Mouse (Mus musculus): ENCODE results near the gene Magi2. TPM values are rescaled to one million over a fixed set of nuclear protein-coding genes. Genes with fewer than 3 reads are reported as not detected.

Gene Magi2
- polyA plus RNA-seq, 1 experiment from 2014 or later = 0.78 TPM

DNA sequence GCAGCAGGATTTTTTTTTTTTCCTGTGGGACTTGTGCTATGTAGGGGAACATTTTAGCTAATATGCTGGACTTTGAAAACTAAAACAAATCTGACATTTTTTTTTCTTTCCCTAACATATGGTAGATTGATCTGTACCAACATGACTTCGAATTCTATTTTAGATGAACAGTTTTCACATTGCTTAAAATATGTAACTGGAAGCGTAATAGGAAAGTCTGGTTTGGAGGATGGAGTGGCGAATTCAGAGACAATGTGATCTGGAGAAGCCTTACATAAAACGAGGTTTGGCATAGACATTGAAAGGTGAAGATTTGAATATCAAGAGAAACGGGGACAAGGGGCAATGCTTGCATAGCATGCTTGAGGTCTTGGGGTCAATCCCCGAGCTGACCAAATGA lies 519.1 kb downstream of the Magi2 start:
- no peak for DNase-seq (ENCODE audit: low spot score)

DNA sequence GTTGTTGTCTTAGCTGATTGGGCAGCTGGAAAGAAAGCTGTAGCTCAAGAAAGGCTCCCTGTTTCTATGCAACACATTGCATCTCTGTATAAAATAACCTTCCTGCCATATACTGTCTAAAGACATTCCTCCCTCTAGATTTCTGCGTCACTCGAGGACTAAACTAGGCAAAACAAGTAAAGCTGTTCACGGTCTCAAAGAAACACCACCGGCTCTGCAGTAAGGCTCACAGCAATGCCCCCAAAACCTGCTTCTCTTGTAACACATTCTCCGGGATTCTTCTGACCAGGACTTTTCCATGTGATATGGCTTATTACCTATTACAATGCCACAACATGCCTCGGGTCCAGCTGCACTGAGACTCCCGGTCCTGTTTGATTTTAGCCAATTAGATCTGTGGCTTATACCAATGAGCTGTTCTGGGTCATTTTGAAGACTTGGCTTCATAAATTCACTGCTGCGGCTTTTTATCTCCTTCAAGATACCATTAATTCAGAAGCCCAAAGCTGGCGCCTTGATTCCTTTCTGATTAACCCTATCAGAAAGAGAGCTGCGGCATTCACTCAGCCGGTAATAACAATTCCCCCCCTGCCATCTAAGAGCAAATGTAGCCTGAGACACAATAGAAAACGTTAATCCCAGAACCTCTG lies 520.2 kb downstream of the Magi2 start:
- no peak for DNase-seq (ENCODE audit: low spot score)

DNA sequence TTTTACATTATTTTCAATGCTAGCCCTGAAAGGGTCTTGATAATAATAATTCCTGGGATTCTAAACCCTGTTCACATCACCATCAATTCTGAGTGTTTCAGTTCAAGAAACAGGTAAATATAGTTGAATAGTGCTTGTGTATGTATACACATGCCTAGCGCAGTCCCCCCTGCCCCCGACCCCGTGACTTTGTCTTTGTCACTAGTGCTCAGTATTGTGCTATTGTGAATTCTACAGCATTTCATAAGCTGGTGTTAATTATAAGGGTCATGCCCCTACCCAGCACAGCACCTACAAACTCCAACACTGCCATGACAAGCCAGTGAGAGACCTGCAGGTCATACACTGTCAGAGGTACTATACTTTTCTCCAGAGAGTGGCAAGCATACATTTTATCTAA lies 520.8 kb downstream of the Magi2 start:
- no peak for DNase-seq (ENCODE audit: low spot score)

DNA sequence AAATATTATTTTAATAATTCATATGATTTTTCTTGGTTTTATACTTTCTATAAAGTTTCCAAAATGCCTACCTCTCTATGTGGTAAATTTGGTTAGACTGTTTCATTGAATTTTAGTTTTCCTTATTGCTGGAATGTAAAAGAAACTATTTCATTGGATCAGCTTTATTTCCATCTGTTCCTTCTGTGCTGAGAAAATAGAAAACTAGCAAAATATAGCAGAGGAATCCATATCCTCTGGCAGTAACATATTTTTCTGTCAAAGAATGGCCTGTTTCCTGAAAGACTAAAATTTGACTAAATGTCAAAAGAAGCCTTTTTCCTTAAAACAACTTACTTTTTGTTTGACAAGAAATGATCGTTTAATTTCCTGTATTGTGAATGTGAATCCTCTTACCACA lies 552.4 kb downstream of the Magi2 start:
- DNase-seq (ENCODE audit: low spot score) = no peak

DNA sequence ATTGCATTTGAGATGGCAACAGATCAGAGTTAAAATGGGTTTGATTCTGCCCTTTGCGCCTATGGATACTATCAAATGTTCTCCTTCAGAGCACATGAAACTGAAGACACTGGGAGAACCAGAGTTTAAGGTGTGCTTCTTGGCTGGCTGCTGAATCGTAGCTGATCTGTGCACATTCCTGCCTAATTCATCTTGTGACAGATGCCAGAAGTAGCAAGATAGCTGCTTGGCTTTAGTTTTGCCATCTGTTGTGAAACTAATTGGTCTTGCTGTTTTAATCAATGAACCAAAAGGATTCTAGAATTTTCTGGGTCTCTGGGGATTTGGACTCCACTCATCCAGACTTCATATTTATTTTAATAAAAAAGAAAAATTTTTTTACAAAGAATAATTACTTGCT lies 553.2 kb downstream of the Magi2 start:
- no peak for DNase-seq (ENCODE audit: low spot score)

DNA sequence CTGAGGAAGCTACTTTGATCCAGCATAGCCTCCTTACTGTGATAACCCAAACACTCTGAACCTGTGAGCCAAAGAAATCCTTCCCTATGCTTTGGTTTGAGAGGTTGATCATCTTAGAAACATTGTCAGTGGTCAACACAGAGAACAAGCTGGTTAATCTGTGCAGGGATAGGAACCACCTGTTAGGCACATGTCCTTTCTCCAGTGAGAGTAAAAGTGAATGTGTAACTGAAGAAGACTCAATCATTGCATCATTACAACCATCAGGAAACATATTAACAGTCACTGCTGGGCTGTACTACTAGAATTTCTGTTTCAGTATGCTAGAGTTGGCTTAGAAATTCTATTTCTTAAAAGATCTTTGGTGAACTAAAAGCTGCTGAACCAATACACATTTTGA lies 558.5 kb downstream of the Magi2 start:
- DNase-seq (ENCODE audit: low spot score) = no peak

DNA sequence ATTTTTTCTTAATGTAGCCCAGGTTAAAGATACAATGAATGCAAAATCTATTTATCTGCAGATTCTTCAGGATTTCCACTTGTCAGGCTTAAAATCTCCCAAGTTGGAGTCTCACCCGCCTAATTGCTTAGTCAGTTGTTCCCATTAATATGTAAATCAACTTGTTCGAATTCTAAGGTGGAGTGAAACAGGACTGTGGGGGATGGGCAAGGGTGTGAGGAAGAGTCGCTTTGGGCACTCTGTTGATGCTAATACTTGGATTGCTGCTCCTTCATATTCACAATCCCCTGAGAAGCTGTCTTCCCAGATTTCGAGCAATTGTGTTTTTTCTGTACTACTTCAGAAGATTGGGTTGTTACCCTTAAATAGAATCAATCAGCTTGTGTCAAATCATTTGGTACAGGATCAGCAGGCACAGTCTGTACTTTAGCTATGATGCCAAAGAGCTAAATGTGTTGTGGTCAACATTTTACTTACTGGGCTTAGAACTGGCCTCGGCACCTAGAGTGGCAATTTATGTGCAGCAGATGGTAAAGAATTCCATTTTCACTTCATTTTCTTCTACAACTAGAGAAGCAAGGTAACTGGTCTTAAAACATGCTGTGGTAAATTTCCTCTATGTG lies 560.8 kb downstream of the Magi2 start:
- no peak for DNase-seq (ENCODE audit: low spot score)

DNA sequence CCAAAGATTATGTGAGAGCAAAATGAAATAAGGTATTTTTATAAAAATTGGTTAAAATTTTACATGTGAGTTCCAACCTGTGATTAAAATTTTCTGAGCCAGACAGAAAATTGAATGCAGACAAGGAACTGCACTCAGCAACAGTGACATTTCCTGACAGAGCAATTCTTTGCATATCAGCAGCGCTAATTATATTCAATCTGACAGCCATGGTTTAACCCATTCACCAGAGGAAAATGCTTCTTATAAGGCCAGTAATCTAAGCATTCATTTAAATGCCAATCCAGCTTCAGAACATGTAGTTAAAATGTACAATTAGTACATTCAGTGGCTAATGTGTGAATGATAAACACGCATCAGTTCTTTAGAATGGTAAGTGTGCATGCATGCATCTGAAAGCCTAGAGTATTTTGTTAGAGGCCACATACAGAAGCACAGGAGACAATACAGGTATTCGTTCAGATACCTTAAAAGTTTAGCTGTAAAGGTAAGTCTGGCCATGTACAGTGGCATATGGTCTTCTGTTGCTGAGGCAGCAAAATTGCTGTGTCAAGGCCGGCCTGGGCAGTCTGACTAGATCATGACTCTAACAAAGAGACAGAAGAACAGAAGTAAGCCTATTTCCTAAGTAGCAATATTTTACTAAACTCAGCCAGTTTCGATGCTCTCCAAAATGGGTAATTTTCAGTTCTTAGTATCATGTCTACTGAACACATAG lies 576.4 kb downstream of the Magi2 start:
- DNase-seq (ENCODE audit: low spot score) = no peak

DNA sequence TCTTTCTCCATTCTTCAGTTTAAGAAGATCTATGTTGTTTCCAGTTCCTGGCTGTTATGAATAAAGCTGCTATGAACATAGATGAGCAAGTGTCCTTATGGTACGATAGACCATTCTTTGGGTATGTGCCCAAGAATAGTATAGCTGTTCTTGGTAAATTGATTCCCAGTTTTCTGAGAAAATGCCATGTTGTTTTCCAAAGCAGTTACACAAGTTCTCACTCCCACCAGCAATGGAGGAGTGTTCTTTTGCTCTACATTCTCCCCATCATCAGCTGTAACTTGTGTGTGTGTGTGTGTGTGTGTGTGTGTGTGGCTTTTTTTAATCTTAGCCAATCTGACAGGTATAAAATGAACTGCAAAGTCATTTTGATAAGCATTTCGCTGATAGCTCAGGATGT lies 595.7 kb downstream of the Magi2 start:
- no peak for DNase-seq (ENCODE audit: low spot score)

DNA sequence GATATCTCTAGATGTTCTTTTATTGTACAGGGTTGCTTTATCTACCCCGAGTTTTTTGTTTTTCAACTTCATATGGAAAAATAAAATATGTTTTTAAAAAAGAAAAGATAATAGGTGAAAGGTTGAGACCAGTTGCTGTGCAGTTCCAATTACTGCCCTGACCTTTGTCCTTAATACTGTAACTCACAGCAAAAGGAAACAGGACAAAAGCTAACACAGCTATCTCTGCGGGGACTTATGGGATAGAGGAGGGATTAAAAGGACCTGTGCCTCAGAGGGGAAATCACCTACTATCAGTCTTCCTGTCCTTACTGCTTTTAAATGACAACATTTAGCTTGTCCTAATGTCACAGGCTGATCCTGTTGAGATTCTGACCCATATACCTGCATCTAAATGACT lies 599.1 kb downstream of the Magi2 start:
- no peak for DNase-seq (ENCODE audit: low spot score)

DNA sequence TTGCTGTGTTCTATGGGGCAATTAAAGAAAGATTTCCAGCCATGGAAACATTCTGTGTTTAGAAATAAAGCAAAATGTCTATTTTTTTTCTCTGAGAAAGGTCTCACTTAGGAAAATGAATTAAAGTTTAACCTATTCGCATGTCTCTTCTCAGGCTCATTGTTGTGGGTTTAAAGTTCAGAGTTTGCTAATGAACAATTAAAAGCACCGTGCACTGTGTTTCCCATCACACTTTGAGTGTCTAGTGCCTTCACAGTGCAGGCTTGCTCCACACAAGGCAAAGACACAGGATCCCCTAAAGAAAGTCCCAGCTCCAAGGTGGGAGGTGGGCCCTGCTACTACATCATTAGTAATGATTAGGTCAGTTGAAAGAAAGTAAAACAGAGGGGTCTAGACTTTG lies 602.5 kb downstream of the Magi2 start:
- no peak for DNase-seq (ENCODE audit: low spot score)

DNA sequence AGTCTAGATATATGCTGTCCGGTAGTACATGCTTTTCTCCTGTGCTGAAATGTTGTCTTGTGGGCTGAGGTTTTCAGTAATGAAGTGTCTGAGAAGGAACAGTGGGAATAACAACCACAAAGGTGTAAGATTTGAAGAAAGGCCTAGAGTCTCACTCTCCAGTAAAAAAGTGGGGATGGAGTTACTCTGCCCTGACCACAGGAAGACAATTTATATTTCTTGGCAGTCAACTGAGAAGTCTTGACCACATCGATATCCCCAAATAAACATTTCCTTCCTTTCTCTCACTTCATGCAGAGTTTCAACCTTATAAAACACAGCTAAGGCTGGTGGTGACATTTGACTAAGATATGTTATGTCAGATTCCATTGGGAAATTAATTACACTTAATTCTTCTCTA lies 636.0 kb downstream of the Magi2 start:
- no peak for DNase-seq (ENCODE audit: low spot score)

DNA sequence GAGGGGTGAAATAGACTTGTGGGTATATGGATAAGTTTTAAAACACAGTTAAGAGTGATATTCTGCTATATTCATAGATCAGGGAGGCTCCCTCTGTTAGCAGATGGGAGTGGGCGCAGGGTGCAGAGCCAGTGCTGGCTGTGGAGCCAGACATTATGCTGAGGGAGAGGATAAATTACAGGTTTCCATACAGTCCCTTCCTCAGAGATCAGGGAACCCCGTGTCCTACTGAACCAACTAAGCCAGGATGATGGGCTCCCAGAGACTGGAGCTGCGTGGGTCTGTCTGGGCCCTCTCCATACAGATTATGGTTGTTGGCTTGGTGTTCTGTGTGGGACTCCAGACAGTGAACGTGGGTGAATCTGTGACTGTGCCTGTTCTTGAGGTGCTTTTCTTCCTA lies 643.6 kb downstream of the Magi2 start:
- DNase-seq (ENCODE audit: low spot score) = no peak

DNA sequence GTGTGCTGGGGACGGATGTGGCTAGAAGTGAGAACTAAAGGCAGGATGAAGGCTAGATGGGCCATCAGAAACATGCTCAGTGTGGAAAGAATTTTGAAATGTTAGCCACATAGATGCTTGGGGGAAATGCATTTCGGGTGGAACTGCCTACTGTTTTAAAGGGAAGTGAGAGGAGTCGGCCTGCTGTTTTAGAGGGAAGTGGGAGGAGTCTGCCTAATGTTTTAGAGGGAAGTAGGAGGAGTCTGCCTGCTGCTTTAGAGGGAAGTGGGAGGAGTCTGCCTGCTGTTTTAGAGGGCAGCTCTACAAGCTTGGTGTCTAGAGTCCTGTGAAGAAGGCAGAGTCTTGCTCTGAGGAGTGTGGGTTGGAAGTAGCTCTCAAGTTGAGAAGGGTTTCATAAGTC lies 664.9 kb downstream of the Magi2 start:
- DNase-seq (ENCODE audit: low spot score) = no peak

DNA sequence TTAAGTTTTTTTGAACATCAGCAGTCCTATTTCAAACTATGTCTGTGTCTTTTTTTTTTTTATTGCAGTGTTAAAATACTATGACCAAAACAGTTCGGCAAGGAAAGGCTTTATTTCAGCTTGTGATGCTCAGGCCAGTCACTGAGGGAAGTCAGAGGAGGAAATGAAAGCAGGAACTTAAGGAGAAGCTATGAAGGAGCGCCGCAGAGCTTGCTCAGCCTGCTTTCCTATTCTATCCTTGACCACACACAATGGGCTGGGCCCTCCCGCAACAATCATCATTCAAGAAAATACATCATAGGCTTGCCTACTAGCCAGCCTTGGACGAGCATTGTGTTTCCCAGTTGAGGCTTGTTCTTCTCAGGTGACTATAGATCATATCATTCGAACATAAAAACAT lies 669.1 kb downstream of the Magi2 start:
- DNase-seq (ENCODE audit: low spot score) = no peak

DNA sequence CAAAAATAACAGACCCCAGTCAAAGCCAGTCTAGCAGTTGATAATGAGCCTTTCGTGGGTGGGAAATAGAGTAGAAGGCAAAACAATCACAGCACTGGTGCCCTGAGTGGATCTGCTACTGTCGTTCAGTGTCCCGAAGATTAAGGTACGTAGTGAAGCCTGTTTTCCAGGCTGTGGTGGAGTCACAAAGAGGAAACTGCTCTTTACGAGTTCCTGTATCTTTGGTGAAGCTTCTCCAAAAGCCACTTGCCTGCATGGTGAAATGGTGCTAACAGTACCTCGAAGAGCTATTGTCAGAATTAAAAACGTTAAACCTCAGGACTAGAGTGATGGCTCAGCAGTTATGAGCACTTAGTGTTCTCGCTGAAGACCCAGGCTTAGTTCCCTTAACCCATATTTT lies 674.8 kb downstream of the Magi2 start:
- no peak for DNase-seq (ENCODE audit: low spot score)

DNA sequence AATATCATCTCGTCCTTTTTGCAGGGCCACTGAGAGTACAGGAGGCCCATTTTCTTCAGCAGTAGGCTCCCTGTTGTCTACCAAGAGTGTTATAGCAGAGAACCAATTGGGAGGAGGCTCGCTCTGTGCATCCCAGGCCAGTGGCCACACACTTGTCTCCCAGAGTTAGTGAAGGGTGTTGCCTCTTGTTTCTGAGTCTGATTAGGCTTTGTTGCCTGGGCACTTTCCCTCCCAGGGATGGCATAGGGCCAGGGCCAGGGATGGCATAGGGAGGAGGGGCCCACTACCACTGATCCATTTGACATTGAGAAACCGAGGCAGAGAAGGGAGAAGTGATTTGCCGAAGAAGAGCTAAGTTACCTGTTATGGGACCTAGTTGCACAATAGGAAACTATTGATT lies 679.8 kb downstream of the Magi2 start:
- no peak for DNase-seq (ENCODE audit: low spot score)

DNA sequence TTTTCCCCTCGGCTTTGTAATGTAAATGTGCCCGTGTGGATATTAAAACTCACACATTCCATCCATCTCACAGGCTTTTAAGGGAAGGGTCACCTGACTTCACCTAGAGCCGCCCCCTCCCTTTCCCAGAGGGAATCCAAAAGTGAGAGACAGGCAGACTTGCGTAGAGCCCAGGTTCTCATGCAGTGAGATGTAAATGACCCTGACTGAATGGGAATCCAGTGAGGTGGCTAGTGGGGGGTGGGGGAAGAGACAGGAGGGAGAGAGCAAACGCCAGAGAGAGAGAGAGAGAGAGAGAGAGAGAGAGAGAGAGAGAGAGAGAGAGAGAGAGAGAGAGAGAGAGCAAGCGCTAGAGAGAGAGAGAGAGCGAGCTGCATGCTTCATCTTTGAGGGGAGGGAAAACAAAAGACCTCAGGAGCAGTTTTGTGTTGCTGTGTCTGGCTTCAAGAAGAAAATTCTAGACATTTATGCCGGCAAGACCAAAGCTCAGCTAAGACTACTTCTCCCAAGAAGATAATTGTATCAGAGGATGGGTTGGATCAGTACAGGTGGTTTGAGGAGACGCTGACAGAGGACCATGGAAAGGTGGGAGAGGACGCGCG lies 680.6 kb downstream of the Magi2 start:
- DNase-seq (ENCODE audit: low spot score) = no peak

DNA sequence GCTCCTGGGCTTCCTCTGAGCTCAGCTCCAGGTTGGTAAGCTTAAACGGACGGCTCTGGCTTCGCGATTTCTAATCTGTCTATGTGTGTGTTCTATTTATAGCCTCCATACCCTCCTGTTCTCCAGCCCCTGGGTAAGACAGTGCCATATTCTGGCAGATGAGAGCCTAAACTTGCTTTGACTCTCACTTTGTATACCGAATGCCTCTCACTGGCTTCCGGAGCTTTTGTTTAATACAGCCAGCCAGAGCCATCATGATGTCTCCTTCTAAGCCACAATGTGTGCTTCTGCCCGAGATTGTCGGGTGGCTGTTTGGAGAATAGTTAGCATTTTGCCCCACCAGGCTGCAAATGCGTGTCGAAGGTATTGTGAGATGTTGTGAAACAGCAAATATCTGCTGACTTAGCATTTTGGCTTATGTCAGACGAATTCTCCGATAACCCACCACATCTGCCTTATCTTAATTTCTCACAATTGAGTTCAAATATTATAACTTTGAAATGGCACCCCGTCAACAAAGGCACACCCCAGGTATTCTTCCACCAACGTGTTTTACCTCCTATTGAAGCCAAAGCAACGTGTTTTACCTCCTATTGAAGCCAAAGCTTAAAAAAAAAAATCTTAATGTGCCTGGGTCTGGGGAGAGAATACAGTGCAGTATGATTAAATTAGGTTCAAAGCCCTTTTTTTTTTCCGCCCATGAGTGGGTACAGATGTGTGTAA lies 681.3 kb downstream of the Magi2 start:
- DNase-seq (ENCODE audit: low spot score) = no peak

DNA sequence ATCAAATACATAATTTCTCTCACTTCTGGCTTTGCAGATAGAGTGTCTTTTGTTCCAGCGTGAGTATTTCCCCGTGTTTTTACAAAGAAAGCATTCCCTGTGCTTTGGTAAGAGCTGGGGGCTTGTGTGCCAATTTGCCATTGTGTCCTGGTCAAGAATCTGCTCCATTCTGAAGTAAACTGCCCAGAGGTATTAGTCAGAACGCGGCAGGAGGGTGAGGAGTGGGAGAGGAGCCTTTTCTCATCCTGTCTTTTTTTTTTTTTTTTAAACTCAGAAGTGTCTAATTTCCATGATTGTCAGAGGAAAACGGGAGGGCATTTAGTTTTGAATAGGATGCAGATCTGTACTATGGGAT lies 681.8 kb downstream of the Magi2 start:
- no peak for DNase-seq (ENCODE audit: low spot score)

DNA sequence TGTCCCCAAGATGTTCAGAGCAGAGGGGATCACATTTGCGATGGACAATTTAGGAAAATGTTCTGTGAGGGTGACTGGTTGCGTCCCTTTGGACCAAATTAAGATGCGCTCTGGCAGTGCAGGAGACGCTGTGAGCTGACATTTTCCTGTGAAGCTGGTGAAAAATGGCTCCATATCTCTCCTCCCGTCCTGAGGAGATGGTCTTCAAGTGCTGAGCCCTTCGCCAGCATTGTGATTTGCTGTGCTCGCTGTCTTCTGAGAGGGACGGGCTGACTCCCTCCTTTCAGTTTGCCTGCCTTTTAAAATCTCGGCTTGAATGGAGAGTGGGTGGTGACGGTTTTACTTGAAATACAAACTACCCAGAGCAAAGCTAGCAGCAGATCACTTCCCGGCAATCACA lies 682.2 kb downstream of the Magi2 start:
- DNase-seq (ENCODE audit: low spot score) = no peak

DNA sequence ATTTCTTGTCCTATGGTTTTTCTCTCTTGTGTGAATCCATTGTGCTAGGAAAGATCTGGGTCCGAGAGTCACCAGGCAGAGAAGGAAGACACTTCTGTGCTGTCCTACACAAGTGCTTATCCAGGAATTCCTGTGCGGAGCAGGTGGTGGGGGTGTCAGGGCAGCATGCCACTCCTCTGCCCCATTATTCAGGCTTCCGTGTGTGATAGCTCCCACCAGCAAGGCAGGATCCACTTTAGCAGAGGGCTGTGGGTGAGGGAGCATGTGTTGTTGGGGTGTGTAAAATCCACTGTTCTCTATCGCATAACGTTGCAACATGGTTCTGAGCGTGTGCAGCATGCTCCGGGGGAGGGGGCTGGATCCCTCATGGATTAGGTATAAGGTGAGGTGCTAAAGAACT lies 682.8 kb downstream of the Magi2 start:
- DNase-seq (ENCODE audit: low spot score) = no peak

Measured in thymus, postnatal 0 days (tissue).